In the genomic region with DNA sequence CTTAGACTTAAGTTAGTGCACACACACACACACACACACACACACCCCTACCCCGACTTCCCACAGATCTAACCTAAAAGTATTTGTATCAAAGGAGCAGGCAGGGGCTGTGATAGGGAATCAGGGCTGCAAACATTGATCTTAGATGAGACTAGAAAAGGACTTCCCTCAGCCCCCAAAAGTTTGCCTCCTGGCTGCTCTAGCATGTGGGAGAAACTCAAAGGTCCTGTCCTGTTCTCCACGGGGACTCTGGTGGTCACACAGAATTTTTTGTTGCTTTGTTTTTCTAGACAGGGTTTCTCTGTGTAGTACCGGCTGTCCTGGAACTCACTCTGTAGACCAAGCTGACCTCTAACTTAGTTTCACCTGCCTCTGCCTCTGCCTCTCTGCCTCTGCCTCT, we compare ENCODE assay signal across 8 mouse cellular contexts. TPM values are rescaled to one million over a fixed set of nuclear protein-coding genes. Genes with fewer than 3 reads are reported as not detected.
DNase-seq lines count a peak whose midpoint lies in the region; ATAC-seq and TF ChIP-seq lines count a peak whose summit lies in the region.

No protein-coding gene starts in this region.

- no peak for TF ChIP-seq CTCF in heart, postnatal 0 days (IDR thresholded peaks at IDR 0.05; ENCODE audit: low read depth)

- H3K4me1 ChIP-seq in erythroblast, embryonic 14.5 days (ENCODE audit: control insufficient read depth) = peaks cover 90% of the 10 kb centered on the region
- H3K4me1 ChIP-seq in kidney, embryonic 16.5 days (ENCODE audit: insufficient read depth, low read length) = peaks cover 19% of the 10 kb centered on the region
- H3K4me1 ChIP-seq in heart, postnatal 0 days (ENCODE audit: control insufficient read depth, insufficient read depth) = peaks cover 7% of the 10 kb centered on the region

- no peak overlapping the region for H3K4me2 ChIP-seq in kidney, embryonic 16.5 days (replicated peaks; ENCODE audit: low read depth, low read length)
- peak overlapping the region; percentile 80 for H3K4me2 ChIP-seq in heart, postnatal 0 days (ENCODE audit: low read depth, low read length)

- no peak overlapping the region for H3K27ac ChIP-seq in kidney, embryonic 16.5 days (ENCODE audit: low read length)
- peak overlapping the region; percentile 80 for H3K27ac ChIP-seq in heart, postnatal 0 days (ENCODE audit: low read depth)

- no peak for ATAC-seq in erythroblast, adult 5-6 weeks (replicated peaks; ENCODE audit: low FRiP score, poor library complexity, severe bottlenecking)
- ATAC-seq in kidney, embryonic 16.5 days (ENCODE audit: low FRiP score, low TSS enrichment) = no peak
- ATAC-seq in heart, postnatal 0 days (ENCODE audit: insufficient read depth, low read depth) = no peak

- peak; percentile 2 for DNase-seq in kidney, adult 18-20 months
- peak; percentile 19 for DNase-seq in A20 (ENCODE audit: low read depth, low spot score)
- no peak for DNase-seq in heart, postnatal 0 days (ENCODE audit: low spot score)
- no peak for DNase-seq in natural killer cell, adult 2 months (ENCODE audit: low spot score in 2 of 2)
- no peak for DNase-seq in gastrocnemius, adult 18-20 months (ENCODE audit: low spot score)

- H3K4me3 ChIP-seq in erythroblast, embryonic 14.5 days (replicated peaks) = peak overlapping the region; percentile 100
- H3K4me3 ChIP-seq in kidney, embryonic 16.5 days (ENCODE audit: low read length) = no peak overlapping the region
- H3K4me3 ChIP-seq in heart, postnatal 0 days (ENCODE audit: low read depth, low read length) = peak overlapping the region; percentile 58; the same call in 1 of the 2 replicates

- WGBS in kidney, embryonic 16.5 days = 39% methylated on average over 3 of the region's 3 CpGs
- 42% methylated on average over 3 of the region's 3 CpGs for WGBS in heart, postnatal 0 days

- peaks cover 16% of the 10 kb centered on the region for H3K9me3 ChIP-seq in erythroblast, embryonic 14.5 days (ENCODE audit: control insufficient read depth, low read length)
- no peaks in the 10 kb centered on the region for H3K9me3 ChIP-seq in kidney, embryonic 16.5 days (ENCODE audit: low read length)
- no peaks in the 10 kb centered on the region for H3K9me3 ChIP-seq in heart, postnatal 0 days (replicated peaks; ENCODE audit: control insufficient read depth, low read length)

- peaks cover 32% of the 10 kb centered on the region for H3K36me3 ChIP-seq in erythroblast, embryonic 14.5 days (ENCODE audit: control insufficient read depth)
- no peaks in the 10 kb centered on the region for H3K36me3 ChIP-seq in kidney, embryonic 16.5 days (ENCODE audit: insufficient read depth, low read length)
- no peaks in the 10 kb centered on the region for H3K36me3 ChIP-seq in heart, postnatal 0 days (replicated peaks; ENCODE audit: control insufficient read depth, insufficient read depth, low read length)

- H3K27me3 ChIP-seq in erythroblast, embryonic 14.5 days (ENCODE audit: control insufficient read depth) = peaks cover 46% of the 10 kb centered on the region
- peaks cover 54% of the 10 kb centered on the region for H3K27me3 ChIP-seq in kidney, embryonic 16.5 days (ENCODE audit: insufficient read depth, low read length)
- peaks cover 12% of the 10 kb centered on the region for H3K27me3 ChIP-seq in heart, postnatal 0 days (ENCODE audit: control insufficient read depth, insufficient read depth, low read length)

- no peak for TF ChIP-seq EP300 in heart, postnatal 0 days (IDR thresholded peaks at IDR 0.05; ENCODE audit: low read depth)

- H3K9ac ChIP-seq in kidney, embryonic 16.5 days (replicated peaks; ENCODE audit: low read length) = no peak overlapping the region
- H3K9ac ChIP-seq in heart, postnatal 0 days (replicated peaks; ENCODE audit: low read depth, low read length) = peak overlapping the region; percentile 57; the same call in 1 of the 2 replicates

RNA-seq across cellular contexts. Expression of a gene that starts 1.3 kb away (rescaled TPM):
- 161 and 210 TPM in 2 replicates for polyA plus RNA-seq in erythroblast, embryonic 14.5 days (2012)
- 71.9 and 86.1 TPM in 2 replicates for total RNA-seq in erythroblast, adult 5-6 weeks (2015; ENCODE audit: low replicate concordance)
- 54.2 and 57.9 TPM in 2 replicates for total RNA-seq in erythroblast, adult 5-6 weeks (2017; ENCODE audit: low replicate concordance)
- polyA plus RNA-seq in kidney, embryonic 16.5 days (2015; fragmentation: Nextera tagmentation; extraction: Ambion mirVana) = not detected in 2 replicates
- total RNA-seq in heart, postnatal 0 days (2014; rRNA removed; ENCODE audit: low replicate concordance) = 45.0 and 46.6 TPM in 2 replicates
- 6.7 and 7.9 TPM in 2 replicates for polyA plus RNA-seq in heart, postnatal 0 days (2015; fragmentation: Nextera tagmentation; extraction: Ambion mirVana)
- 100 to 1,000 TPM; 355 to 388 TPM for total RNA-seq in gastrocnemius, adult 18-20 months (2021)

RNA-seq across cellular contexts. Expression of a gene that starts 11.4 kb away (rescaled TPM):
- polyA plus RNA-seq in erythroblast, embryonic 14.5 days (2012) = 0.18 and 0.59 TPM in 2 replicates
- 9.8 and 15.0 TPM in 2 replicates for total RNA-seq in erythroblast, adult 5-6 weeks (2015; ENCODE audit: low replicate concordance)
- 9.4 and 13.0 TPM in 2 replicates for total RNA-seq in erythroblast, adult 5-6 weeks (2017; ENCODE audit: low replicate concordance)
- polyA plus RNA-seq in kidney, embryonic 16.5 days (2015; fragmentation: Nextera tagmentation; extraction: Ambion mirVana) = 21.0 and 24.2 TPM in 2 replicates
- 0.66 and 26.8 TPM in 2 replicates for total RNA-seq in heart, postnatal 0 days (2014; rRNA removed; ENCODE audit: low replicate concordance)
- 38.7 and 40.1 TPM in 2 replicates for polyA plus RNA-seq in heart, postnatal 0 days (2015; fragmentation: Nextera tagmentation; extraction: Ambion mirVana)
- total RNA-seq in gastrocnemius, adult 18-20 months (2021) = 1 to 10 TPM; 5.5 to 6.9 TPM

RNA-seq across cellular contexts. Expression of a gene that starts 16.7 kb away (rescaled TPM):
- polyA plus RNA-seq in erythroblast, embryonic 14.5 days (2012) = 0.61 and 1.0 TPM in 2 replicates
- total RNA-seq in erythroblast, adult 5-6 weeks (2015; ENCODE audit: low replicate concordance) = 4.8 and 6.7 TPM in 2 replicates
- 3.5 and 5.5 TPM in 2 replicates for total RNA-seq in erythroblast, adult 5-6 weeks (2017; ENCODE audit: low replicate concordance)
- polyA plus RNA-seq in kidney, embryonic 16.5 days (2015; fragmentation: Nextera tagmentation; extraction: Ambion mirVana) = 11.7 and 14.1 TPM in 2 replicates
- 11.4 and 13.4 TPM in 2 replicates for total RNA-seq in heart, postnatal 0 days (2014; rRNA removed; ENCODE audit: low replicate concordance)
- polyA plus RNA-seq in heart, postnatal 0 days (2015; fragmentation: Nextera tagmentation; extraction: Ambion mirVana) = 13.3 and 14.3 TPM in 2 replicates
- 1 to 10 TPM; 3.0 to 4.2 TPM for total RNA-seq in gastrocnemius, adult 18-20 months (2021)

Comparison
In these comparisons a context has a peak if more than half of its experiments do, and no peak if none do; other contexts are left out.
1. DNase-seq: peak in kidney, adult 18-20 months (single experiment) and A20 (single experiment); none in heart, postnatal 0 days (single experiment), natural killer cell, adult 2 months (0 of 2) and gastrocnemius, adult 18-20 months (single experiment).